Mouse (Mus musculus): Measurements from ENCODE around the gene Tfap2c. TPM values are rescaled to one million over a fixed set of nuclear protein-coding genes. Genes with fewer than 3 reads are reported as not detected.

Tfap2c gene
- polyA plus RNA-seq, 1 experiment, result not detected

GRCm38 (mm10) chr2:172590839-172591238 is 41.4 kb downstream of the Tfap2c start:
- Histone ChIP-seq H3K4me1 (ENCODE audit: control insufficient read depth, insufficient read depth, insufficient read length) (no peaks in the 10 kb centered on the region), H3K27ac (ENCODE audit: insufficient read depth, low read length) (no peak overlapping the region), H3K36me3 (ENCODE audit: control insufficient read depth, insufficient read depth, low read length) (no peaks in the 10 kb centered on the region), H3K4me3 (ENCODE audit: extremely low read depth, insufficient read depth, insufficient read length) (no peak overlapping the region), H3K27me3 (ENCODE audit: control insufficient read depth, insufficient read depth, low read length) (no peaks in the 10 kb centered on the region)
- no peak for TF ChIP-seq POLR2A (IDR thresholded peaks at IDR 0.05; ENCODE audit: low read depth, low read length)
- TF ChIP-seq CTCF (IDR thresholded peaks at IDR 0.05; ENCODE audit: extremely low read depth, insufficient read depth, insufficient read length, insufficient replicate concordance), result no peak
- 73% methylated on average over 5 of the region's 5 CpGs for WGBS
- no peak for DNase-seq (ENCODE audit: low read depth in 1 of 2, low spot score in 2 of 2)

DNA sequence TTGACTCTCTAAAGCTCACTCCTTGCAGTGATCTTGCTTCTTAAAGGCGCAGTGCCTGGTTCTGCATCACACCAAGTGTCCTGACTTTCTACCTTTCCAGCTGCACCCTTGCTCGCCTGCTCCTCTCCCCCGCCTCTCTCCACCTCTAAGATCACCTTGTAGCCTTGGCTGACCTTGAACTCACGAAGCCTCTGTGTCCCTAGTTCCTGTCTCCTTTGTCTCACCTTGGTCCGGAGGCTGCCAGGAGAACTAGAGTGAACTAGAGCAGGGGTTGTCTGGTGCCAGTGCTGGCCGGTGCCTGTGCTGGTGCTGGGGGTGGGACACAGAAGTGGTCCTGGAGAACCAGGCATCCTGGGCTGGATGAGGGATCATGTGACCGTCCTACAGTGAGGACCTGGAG is 44.9 kb downstream of the Tfap2c start:
- H3K4me3 ChIP-seq (ENCODE audit: extremely low read depth, insufficient read depth, insufficient read length), result no peak overlapping the region
- H3K36me3 ChIP-seq (ENCODE audit: control insufficient read depth, insufficient read depth, low read length), result no peaks in the 10 kb centered on the region
- no peak for DNase-seq (ENCODE audit: low read depth in 1 of 2, low spot score in 2 of 2)
- WGBS, result 84% methylated on average over 7 of the region's 7 CpGs
- H3K27ac ChIP-seq (ENCODE audit: insufficient read depth, low read length), result no peak overlapping the region
- H3K27me3 ChIP-seq (ENCODE audit: control insufficient read depth, insufficient read depth, low read length), result no peaks in the 10 kb centered on the region
- no peaks in the 10 kb centered on the region for H3K4me1 ChIP-seq (ENCODE audit: control insufficient read depth, insufficient read depth, insufficient read length)
- TF ChIP-seq POLR2A (IDR thresholded peaks at IDR 0.05; ENCODE audit: low read depth, low read length) (no peak), CTCF (IDR thresholded peaks at IDR 0.05; ENCODE audit: extremely low read depth, insufficient read depth, insufficient read length, insufficient replicate concordance) (no peak)

- no peaks in the 10 kb centered on the region for H3K36me3 ChIP-seq (ENCODE audit: control insufficient read depth, insufficient read depth, low read length)
- H3K4me1 ChIP-seq (ENCODE audit: control insufficient read depth, insufficient read depth, insufficient read length), result no peaks in the 10 kb centered on the region
- H3K27me3 ChIP-seq (ENCODE audit: control insufficient read depth, insufficient read depth, low read length), result no peaks in the 10 kb centered on the region
- no peak overlapping the region for H3K4me3 ChIP-seq (ENCODE audit: extremely low read depth, insufficient read depth, insufficient read length)
- 84% methylated on average over 7 of the region's 7 CpGs for WGBS
- TF ChIP-seq CTCF (IDR thresholded peaks at IDR 0.05; ENCODE audit: extremely low read depth, insufficient read depth, insufficient read length, insufficient replicate concordance), result no peak
- no peak for DNase-seq (ENCODE audit: low read depth in 1 of 2, low spot score in 2 of 2)
- H3K27ac ChIP-seq (ENCODE audit: insufficient read depth, low read length), result no peak overlapping the region
Measured at GRCm38 (mm10) chr2:172597056-172597455, 47.7 kb downstream of the Tfap2c start.

DNA sequence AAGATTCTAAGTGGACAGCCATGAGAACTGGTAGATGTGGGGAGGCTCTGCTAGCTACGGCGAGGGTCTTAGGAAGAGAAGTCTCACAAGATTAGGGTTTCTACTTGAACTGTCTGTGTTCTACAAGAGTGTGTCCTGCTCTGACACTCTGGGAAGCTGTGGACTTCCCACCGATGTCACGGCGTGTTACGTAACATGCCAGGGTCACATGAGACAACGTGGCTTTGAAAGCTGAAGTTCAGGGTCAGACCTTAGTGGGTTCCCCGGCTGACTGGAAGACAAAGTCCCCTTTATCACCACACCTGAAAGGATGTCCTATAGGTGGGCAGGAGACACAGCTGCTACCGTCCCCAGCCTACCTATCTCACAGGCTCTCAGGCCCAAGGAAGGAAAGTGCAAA is 48.5 kb downstream of the Tfap2c start:
- H3K4me1 ChIP-seq (ENCODE audit: control insufficient read depth, insufficient read depth, insufficient read length), result no peaks in the 10 kb centered on the region
- no peaks in the 10 kb centered on the region for H3K27me3 ChIP-seq (ENCODE audit: control insufficient read depth, insufficient read depth, low read length)
- TF ChIP-seq CTCF (IDR thresholded peaks at IDR 0.05; ENCODE audit: extremely low read depth, insufficient read depth, insufficient read length, insufficient replicate concordance), result no peak
- TF ChIP-seq POLR2A (IDR thresholded peaks at IDR 0.05; ENCODE audit: low read depth, low read length), result no peak
- 83% methylated on average over 9 of the region's 9 CpGs for WGBS
- DNase-seq (ENCODE audit: low read depth in 1 of 2, low spot score in 2 of 2), result no peak
- H3K27ac ChIP-seq (ENCODE audit: insufficient read depth, low read length), result no peak overlapping the region
- no peak overlapping the region for H3K4me3 ChIP-seq (ENCODE audit: extremely low read depth, insufficient read depth, insufficient read length)
- H3K36me3 ChIP-seq (ENCODE audit: control insufficient read depth, insufficient read depth, low read length), result no peaks in the 10 kb centered on the region

- Histone ChIP-seq H3K36me3 (ENCODE audit: control insufficient read depth, insufficient read depth, low read length) (no peaks in the 10 kb centered on the region), H3K4me3 (ENCODE audit: extremely low read depth, insufficient read depth, insufficient read length) (no peak overlapping the region), H3K27ac (ENCODE audit: insufficient read depth, low read length) (no peak overlapping the region), H3K4me1 (ENCODE audit: control insufficient read depth, insufficient read depth, insufficient read length) (no peaks in the 10 kb centered on the region), H3K27me3 (ENCODE audit: control insufficient read depth, insufficient read depth, low read length) (no peaks in the 10 kb centered on the region)
- TF ChIP-seq CTCF (IDR thresholded peaks at IDR 0.05; ENCODE audit: extremely low read depth, insufficient read depth, insufficient read length, insufficient replicate concordance), result no peak
- WGBS, result 88% methylated on average over 3 of the region's 3 CpGs
- DNase-seq (ENCODE audit: low read depth in 1 of 2, low spot score in 2 of 2), result no peak
Measured at GRCm38 (mm10) chr2:172604625-172605024, 55.2 kb downstream of the Tfap2c start.

DNA sequence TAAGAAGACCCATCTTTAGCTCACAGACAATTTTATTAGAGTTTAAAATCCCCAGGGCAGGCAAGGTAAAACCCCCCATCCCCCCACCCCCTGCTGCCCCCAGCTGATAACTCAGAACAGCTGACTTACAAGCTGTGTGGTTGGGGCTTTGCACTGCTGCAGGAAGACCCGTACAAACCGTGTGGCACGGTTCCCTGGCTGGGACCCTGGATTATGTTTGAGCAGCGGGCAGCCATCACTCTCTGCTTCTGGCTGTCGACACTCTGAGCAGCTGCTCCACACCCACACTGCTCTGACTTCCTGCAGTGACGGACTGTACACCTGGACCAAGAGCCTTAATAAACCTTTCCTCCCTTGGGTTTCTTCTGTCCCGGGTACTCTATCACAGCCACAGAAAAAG is 56.2 kb downstream of the Tfap2c start:
- 71% methylated on average over 7 of the region's 7 CpGs for WGBS
- H3K36me3 ChIP-seq (ENCODE audit: control insufficient read depth, insufficient read depth, low read length), result no peaks in the 10 kb centered on the region
- H3K4me3 ChIP-seq (ENCODE audit: extremely low read depth, insufficient read depth, insufficient read length), result no peak overlapping the region
- H3K4me1 ChIP-seq (ENCODE audit: control insufficient read depth, insufficient read depth, insufficient read length), result no peaks in the 10 kb centered on the region
- TF ChIP-seq POLR2A (IDR thresholded peaks at IDR 0.05; ENCODE audit: low read depth, low read length), result no peak
- TF ChIP-seq CTCF (IDR thresholded peaks at IDR 0.05; ENCODE audit: extremely low read depth, insufficient read depth, insufficient read length, insufficient replicate concordance), result no peak
- no peak overlapping the region for H3K27ac ChIP-seq (ENCODE audit: insufficient read depth, low read length)
- no peak for DNase-seq (ENCODE audit: low read depth in 1 of 2, low spot score in 2 of 2)
- no peaks in the 10 kb centered on the region for H3K27me3 ChIP-seq (ENCODE audit: control insufficient read depth, insufficient read depth, low read length)

DNA sequence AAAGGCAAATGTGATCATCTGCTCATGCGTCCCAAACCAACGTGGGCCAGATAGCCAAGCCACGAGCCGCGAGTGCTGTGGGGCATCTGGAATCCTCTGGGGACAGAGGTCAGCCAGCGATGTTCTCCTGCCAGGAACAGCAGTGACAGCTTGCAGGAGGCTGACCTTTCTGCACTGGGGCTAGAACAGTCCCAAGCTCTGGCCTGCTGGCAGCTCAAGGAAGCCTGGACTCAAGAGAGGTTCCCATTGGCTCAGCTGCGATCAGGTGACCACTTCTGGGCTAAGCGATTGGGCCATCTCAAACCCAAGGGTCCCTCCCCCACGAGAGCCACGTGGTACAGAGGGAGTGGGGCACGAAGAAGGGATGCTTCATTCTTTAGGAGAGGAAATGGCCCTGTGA is 58.3 kb downstream of the Tfap2c start:
- H3K4me1 ChIP-seq (ENCODE audit: control insufficient read depth, insufficient read depth, insufficient read length), result no peaks in the 10 kb centered on the region
- TF ChIP-seq POLR2A (IDR thresholded peaks at IDR 0.05; ENCODE audit: low read depth, low read length), result no peak
- no peak for TF ChIP-seq CTCF (IDR thresholded peaks at IDR 0.05; ENCODE audit: extremely low read depth, insufficient read depth, insufficient read length, insufficient replicate concordance)
- WGBS, result 76% methylated on average over 11 of the region's 11 CpGs
- H3K4me3 ChIP-seq (ENCODE audit: extremely low read depth, insufficient read depth, insufficient read length), result no peak overlapping the region
- H3K27ac ChIP-seq (ENCODE audit: insufficient read depth, low read length), result no peak overlapping the region
- DNase-seq (ENCODE audit: low read depth in 1 of 2, low spot score in 2 of 2), result no peak
- no peaks in the 10 kb centered on the region for H3K36me3 ChIP-seq (ENCODE audit: control insufficient read depth, insufficient read depth, low read length)
- H3K27me3 ChIP-seq (ENCODE audit: control insufficient read depth, insufficient read depth, low read length), result no peaks in the 10 kb centered on the region

Other genes with a start within 250 kb of the Tfap2c start
- gene Fam210b, start 204.0 kb upstream of the Tfap2c start, polyA plus RNA-seq (2012; rRNA removed), result 15.0 and 18.1 TPM in 2 replicates
- 8.1 and 10.0 TPM in 2 replicates for gene Aurka, start 179.1 kb upstream of the Tfap2c start, polyA plus RNA-seq (2012; rRNA removed)
- 26.0 and 31.5 TPM in 2 replicates for gene Cstf1, start 178.9 kb upstream of the Tfap2c start, polyA plus RNA-seq (2012; rRNA removed)
- 1.6 and 2.0 TPM in 2 replicates for gene Cass4, start 155.8 kb upstream of the Tfap2c start, polyA plus RNA-seq (2012; rRNA removed)
- gene Rtf2, start 109.0 kb upstream of the Tfap2c start, polyA plus RNA-seq (2012; rRNA removed), result 30.9 and 35.0 TPM in 2 replicates
- gene Gcnt7, start 91.0 kb upstream of the Tfap2c start, polyA plus RNA-seq (2012; rRNA removed), result not detected in 2 replicates
- 0.21 TPM in 1 of 2 replicates, not detected in the other for gene Fam209, start 77.1 kb upstream of the Tfap2c start, polyA plus RNA-seq (2012; rRNA removed)

Data from spleen, adult 2 months (tissue).